Mouse (Mus musculus): Measurements from ENCODE around the gene Rab3gap1. TPM values are rescaled to one million over a fixed set of nuclear protein-coding genes. Genes with fewer than 3 reads are reported as not detected.

Rab3gap1 gene
- polyA plus RNA-seq, 1 experiment from 2014 or later: 25.6 TPM

GRCm38 (mm10) chr1:127983274-127983993 lies 114.9 kb downstream of the Rab3gap1 start:
- Histone ChIP-seq H3K27ac (ENCODE audit: low read length) (no peak overlapping the region), H3K27me3 (ENCODE audit: control insufficient read depth, insufficient read depth, low read length) (no peaks in the 10 kb centered on the region), H3K4me3 (replicated peaks; ENCODE audit: low read length) (no peak overlapping the region), H3K36me3 (ENCODE audit: control insufficient read depth, insufficient read depth, low read length) (no peaks in the 10 kb centered on the region), H3K9ac (ENCODE audit: low read length) (no peak overlapping the region), H3K4me2 (ENCODE audit: low read depth, low read length) (no peak overlapping the region), H3K4me1 (ENCODE audit: control insufficient read depth, insufficient read depth, low read length) (no peaks in the 10 kb centered on the region), H3K9me3 (replicated peaks; ENCODE audit: control insufficient read depth, low read length) (no peaks in the 10 kb centered on the region)
- WGBS: 64% methylated on average over 5 of the region's 5 CpGs
- ATAC-seq (ENCODE audit: insufficient read depth, low FRiP score): no peak

- Histone ChIP-seq H3K4me1 (ENCODE audit: control insufficient read depth, insufficient read depth, low read length) (no peaks in the 10 kb centered on the region), H3K4me3 (replicated peaks; ENCODE audit: low read length) (no peak overlapping the region), H3K9ac (ENCODE audit: low read length) (no peak overlapping the region), H3K36me3 (ENCODE audit: control insufficient read depth, insufficient read depth, low read length) (no peaks in the 10 kb centered on the region), H3K27me3 (ENCODE audit: control insufficient read depth, insufficient read depth, low read length) (no peaks in the 10 kb centered on the region), H3K27ac (ENCODE audit: low read length) (no peak overlapping the region), H3K4me2 (ENCODE audit: low read depth, low read length) (no peak overlapping the region), H3K9me3 (replicated peaks; ENCODE audit: control insufficient read depth, low read length) (no peaks in the 10 kb centered on the region)
- no peak for ATAC-seq (ENCODE audit: insufficient read depth, low FRiP score)
- 54% methylated on average over 3 of the region's 3 CpGs for WGBS
Measured at GRCm38 (mm10) chr1:127985391-127985790, 116.8 kb downstream of the Rab3gap1 start.

DNA sequence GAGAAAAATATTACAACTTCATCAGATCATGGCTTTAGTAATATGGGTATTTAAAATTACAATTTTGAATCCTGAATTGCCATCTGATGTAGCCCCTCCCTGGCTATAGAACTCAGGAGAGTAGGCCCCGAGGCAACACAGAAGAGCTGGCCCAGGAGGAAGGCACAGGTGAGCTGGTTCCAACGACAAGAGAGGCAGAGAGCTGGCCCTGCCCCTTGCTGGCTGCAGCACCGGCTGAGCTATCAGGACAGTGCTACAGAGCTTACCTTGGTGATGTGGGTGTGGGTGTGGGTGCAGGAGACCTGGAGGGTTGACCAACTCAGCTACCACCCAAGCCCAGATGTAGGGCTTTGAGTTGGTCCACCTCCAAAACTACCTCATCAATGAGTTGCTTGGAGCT lies 119.7 kb downstream of the Rab3gap1 start:
- Histone ChIP-seq H3K27ac (ENCODE audit: low read length) (no peak overlapping the region), H3K27me3 (ENCODE audit: control insufficient read depth, insufficient read depth, low read length) (no peaks in the 10 kb centered on the region), H3K9me3 (replicated peaks; ENCODE audit: control insufficient read depth, low read length) (no peaks in the 10 kb centered on the region), H3K4me1 (ENCODE audit: control insufficient read depth, insufficient read depth, low read length) (no peaks in the 10 kb centered on the region), H3K36me3 (ENCODE audit: control insufficient read depth, insufficient read depth, low read length) (no peaks in the 10 kb centered on the region), H3K9ac (ENCODE audit: low read length) (no peak overlapping the region), H3K4me3 (replicated peaks; ENCODE audit: low read length) (no peak overlapping the region), H3K4me2 (ENCODE audit: low read depth, low read length) (no peak overlapping the region)
- no peak for ATAC-seq (ENCODE audit: insufficient read depth, low FRiP score)
- WGBS: 81% methylated on average over 3 of the region's 3 CpGs

GRCm38 (mm10) chr1:127989387-127989786 lies 120.8 kb downstream of the Rab3gap1 start:
- Histone ChIP-seq H3K27ac (ENCODE audit: low read length) (no peak overlapping the region), H3K36me3 (ENCODE audit: control insufficient read depth, insufficient read depth, low read length) (no peaks in the 10 kb centered on the region), H3K27me3 (ENCODE audit: control insufficient read depth, insufficient read depth, low read length) (no peaks in the 10 kb centered on the region), H3K9ac (ENCODE audit: low read length) (no peak overlapping the region), H3K4me1 (ENCODE audit: control insufficient read depth, insufficient read depth, low read length) (no peaks in the 10 kb centered on the region), H3K4me3 (replicated peaks; ENCODE audit: low read length) (no peak overlapping the region), H3K9me3 (replicated peaks; ENCODE audit: control insufficient read depth, low read length) (no peaks in the 10 kb centered on the region), H3K4me2 (ENCODE audit: low read depth, low read length) (no peak overlapping the region)
- 64% methylated on average over 4 of the region's 4 CpGs for WGBS
- no peak for ATAC-seq (ENCODE audit: insufficient read depth, low FRiP score)

- no peaks in the 10 kb centered on the region for H3K9me3 ChIP-seq (replicated peaks; ENCODE audit: control insufficient read depth, low read length)
- ATAC-seq (ENCODE audit: insufficient read depth, low FRiP score): peak; percentile 21; the same call in 1 of the 2 replicates
- H3K27me3 ChIP-seq (ENCODE audit: control insufficient read depth, insufficient read depth, low read length): no peaks in the 10 kb centered on the region
- no peaks in the 10 kb centered on the region for H3K36me3 ChIP-seq (ENCODE audit: control insufficient read depth, insufficient read depth, low read length)
- H3K4me2 ChIP-seq (ENCODE audit: low read depth, low read length): no peak overlapping the region
- H3K4me3 ChIP-seq (replicated peaks; ENCODE audit: low read length): no peak overlapping the region
- no peak overlapping the region for H3K9ac ChIP-seq (ENCODE audit: low read length)
- no peaks in the 10 kb centered on the region for H3K4me1 ChIP-seq (ENCODE audit: control insufficient read depth, insufficient read depth, low read length)
- no peak overlapping the region for H3K27ac ChIP-seq (ENCODE audit: low read length)
- WGBS: 64% methylated on average over 9 of the region's 9 CpGs
Measured at GRCm38 (mm10) chr1:127989876-127990731, 121.5 kb downstream of the Rab3gap1 start.

Other genes with a start within 250 kb of the Rab3gap1 start
- gene Tmem163, start 189.2 kb upstream of the Rab3gap1 start, polyA plus RNA-seq (2015; fragmentation: Nextera tagmentation; extraction: Ambion mirVana): 0.45 and 0.71 TPM in 2 replicates
- 0.36 and 0.39 TPM in 2 replicates for gene Acmsd, start 139.4 kb upstream of the Rab3gap1 start, polyA plus RNA-seq (2015; fragmentation: Nextera tagmentation; extraction: Ambion mirVana)
- 74.8 and 80.8 TPM in 2 replicates for gene Ccnt2, start 94.6 kb upstream of the Rab3gap1 start, polyA plus RNA-seq (2015; fragmentation: Nextera tagmentation; extraction: Ambion mirVana)
- not detected in 2 replicates for gene Map3k19, start 13.7 kb upstream of the Rab3gap1 start, polyA plus RNA-seq (2015; fragmentation: Nextera tagmentation; extraction: Ambion mirVana)
- 6.4 and 7.4 TPM in 2 replicates for gene Zranb3, start 234.3 kb downstream of the Rab3gap1 start, polyA plus RNA-seq (2015; fragmentation: Nextera tagmentation; extraction: Ambion mirVana)
- gene R3hdm1, start 234.5 kb downstream of the Rab3gap1 start, polyA plus RNA-seq (2015; fragmentation: Nextera tagmentation; extraction: Ambion mirVana): 46.2 and 52.8 TPM in 2 replicates